Mouse (Mus musculus): ENCODE measurements around the gene Irf2bp2.

The Irf2bp2 gene

GRCm38 (mm10) chr8:126573079-126573694 lies 20.6 kb downstream of the Irf2bp2 start:
- intact Hi-C loops (cut with DNase I) = no loop called here

- intact Hi-C loops (cut with DNase I) = no loop called here
These were observed 22.6 kb downstream of the Irf2bp2 start for GRCm38 (mm10) chr8:126571065-126571660.

GRCm38 (mm10) chr8:126570521-126571040 lies 23.2 kb downstream of the Irf2bp2 start:
- intact Hi-C loops (cut with DNase I) = no loop called here

- intact Hi-C loops (cut with DNase I) = no loop called here
These were observed 23.7 kb downstream of the Irf2bp2 start for GRCm38 (mm10) chr8:126570046-126570445.

- intact Hi-C loops (cut with DNase I) = no loop called here
These were observed 24.1 kb downstream of the Irf2bp2 start for GRCm38 (mm10) chr8:126569638-126570037.

- intact Hi-C loops (cut with DNase I) = no loop called here
These were observed 26.1 kb downstream of the Irf2bp2 start for GRCm38 (mm10) chr8:126567674-126568073.

- intact Hi-C loops (cut with DNase I) = no loop called here
These were observed 27.2 kb downstream of the Irf2bp2 start for GRCm38 (mm10) chr8:126566446-126567062.

GRCm38 (mm10) chr8:126565954-126566445 lies 27.8 kb downstream of the Irf2bp2 start:
- intact Hi-C loops (cut with DNase I) = no loop called here

GRCm38 (mm10) chr8:126565231-126565781 lies 28.5 kb downstream of the Irf2bp2 start:
- intact Hi-C loops (cut with DNase I) = no loop called here

- intact Hi-C loops (cut with DNase I) = no loop called here
These were observed 29.1 kb downstream of the Irf2bp2 start for GRCm38 (mm10) chr8:126564551-126565154.

- intact Hi-C loops (cut with DNase I) = no loop called here
These were observed 32.4 kb downstream of the Irf2bp2 start for GRCm38 (mm10) chr8:126561316-126561841.

GRCm38 (mm10) chr8:126558400-126558953 lies 35.3 kb downstream of the Irf2bp2 start:
- intact Hi-C loops (cut with DNase I) = no loop called here

GRCm38 (mm10) chr8:126557403-126557802 lies 36.4 kb downstream of the Irf2bp2 start:
- intact Hi-C loops (cut with DNase I) = no loop called here

GRCm38 (mm10) chr8:126556691-126557090 lies 37.1 kb downstream of the Irf2bp2 start:
- intact Hi-C loops (cut with DNase I) = no loop called here

- intact Hi-C loops (cut with DNase I) = no loop called here
These were observed 39.0 kb downstream of the Irf2bp2 start for GRCm38 (mm10) chr8:126554741-126555140.

- intact Hi-C loops (cut with DNase I) = no loop called here
These were observed 41.9 kb downstream of the Irf2bp2 start for GRCm38 (mm10) chr8:126551871-126552270.

GRCm38 (mm10) chr8:126550944-126551357 lies 42.8 kb downstream of the Irf2bp2 start:
- intact Hi-C loops (cut with DNase I) = no loop called here

- intact Hi-C loops (cut with DNase I) = no loop called here
These were observed 45.9 kb downstream of the Irf2bp2 start for GRCm38 (mm10) chr8:126547841-126548240.

- intact Hi-C loops (cut with DNase I) = no loop called here
These were observed 46.4 kb downstream of the Irf2bp2 start for GRCm38 (mm10) chr8:126547361-126547760.

GRCm38 (mm10) chr8:126546480-126546879 lies 47.3 kb downstream of the Irf2bp2 start:
- intact Hi-C loops (cut with DNase I) = no loop called here

GRCm38 (mm10) chr8:126543407-126543806 lies 50.4 kb downstream of the Irf2bp2 start:
- intact Hi-C loops (cut with DNase I) = loop anchor here (5.0 kb wide), 1 partner anchor 46 kb away; no protein-coding TSS in a partner anchor

Data from adrenal gland (tissue).